Comparison of ENCODE assay signal across 9 mouse cellular contexts in genomic region chr5:129942073-129942939, GRCm38 (mm10). TPM values are rescaled to one million over a fixed set of nuclear protein-coding genes. Genes with fewer than 3 reads are reported as not detected.
DNase-seq lines count a peak whose midpoint lies in the region; ATAC-seq and TF ChIP-seq lines count a peak whose summit lies in the region.
"Not testable (repeated sequence)": the region's sequence is repeated elsewhere in the genome, so short reads cannot be mapped to it uniquely, and the experiment has no call there.
"Had no signal": no experiment of that assay in that cellular context is flagged by ENCODE, and none has a peak within 500 bp of the region (broad histone marks: within the 10 kb centered on the region; RNA-seq: fewer than 3 reads in every experiment).

No protein-coding gene starts in this region.

- ATAC-seq in embryonic facial prominence, embryonic 15.5 days (ENCODE audit: insufficient number of reproducible peaks, low FRiP score, low TSS enrichment, low read depth) = peak; percentile 22; the same call in 1 of the 2 replicates
- peak; percentile 38 for ATAC-seq in limb, embryonic 13.5 days (ENCODE audit: low FRiP score, low read depth)
- ATAC-seq in midbrain, embryonic 13.5 days = peak; percentile 87

- peak overlapping the region; percentile 72 for H3K4me2 ChIP-seq in embryonic facial prominence, embryonic 15.5 days (replicated peaks)
- H3K4me2 ChIP-seq in limb, embryonic 13.5 days (replicated peaks) = peak overlapping the region; percentile 86
- peak overlapping the region; percentile 78 for H3K4me2 ChIP-seq in midbrain, embryonic 13.5 days (replicated peaks)

- H3K36me3 ChIP-seq in embryonic facial prominence, embryonic 15.5 days; kidney, adult 2 months (ENCODE audit: control insufficient read depth, insufficient read depth, low read length); limb, embryonic 13.5 days: not testable (repeated sequence)
- H3K36me3 ChIP-seq in midbrain, embryonic 13.5 days = peaks cover 12% of the 10 kb centered on the region; the same call in 1 of the 2 replicates

- not testable (repeated sequence) for TF ChIP-seq POLR2A in kidney, adult 2 months (IDR thresholded peaks at IDR 0.05; ENCODE audit: low read depth, low read length)

- not testable (repeated sequence) for H3K27me3 ChIP-seq in embryonic facial prominence, embryonic 15.5 days; kidney, adult 2 months (replicated peaks; ENCODE audit: control insufficient read depth, insufficient read depth, low read length); limb, embryonic 13.5 days; midbrain, embryonic 13.5 days

- not testable (repeated sequence) for TF ChIP-seq CTCF in kidney, adult 2 months (conservative IDR thresholded peaks at IDR 0.05; ENCODE audit: insufficient read depth, insufficient read length, low read depth, low read length)

- peak overlapping the region; percentile 69; the same call in 1 of the 2 replicates for H3K27ac ChIP-seq in embryonic facial prominence, embryonic 15.5 days (replicated peaks)
- not testable (repeated sequence) for H3K27ac ChIP-seq in kidney, adult 2 months (ENCODE audit: insufficient read depth, low read depth, low read length)
- peak overlapping the region; percentile 52; the same call in 1 of the 2 replicates for H3K27ac ChIP-seq in limb, embryonic 13.5 days
- H3K27ac ChIP-seq in midbrain, embryonic 13.5 days = peak overlapping the region; percentile 73

- H3K4me1 ChIP-seq in embryonic facial prominence, embryonic 15.5 days; kidney, adult 2 months (ENCODE audit: control insufficient read depth, insufficient read depth, low read length): not testable (repeated sequence)
- H3K4me1 ChIP-seq in limb, embryonic 13.5 days = peaks cover 10% of the 10 kb centered on the region
- peaks cover 11% of the 10 kb centered on the region for H3K4me1 ChIP-seq in midbrain, embryonic 13.5 days (replicated peaks)

- peak overlapping the region; percentile 93 for H3K4me3 ChIP-seq in embryonic facial prominence, embryonic 15.5 days (replicated peaks)
- peak overlapping the region; percentile 77 for H3K4me3 ChIP-seq in kidney, adult 2 months (ENCODE audit: insufficient read depth, low read depth, low read length)
- H3K4me3 ChIP-seq in limb, embryonic 13.5 days = peak overlapping the region; percentile 94
- H3K4me3 ChIP-seq in midbrain, embryonic 13.5 days (replicated peaks) = peak overlapping the region; percentile 68

- peak overlapping the region; percentile 85 for H3K9ac ChIP-seq in embryonic facial prominence, embryonic 15.5 days
- H3K9ac ChIP-seq in limb, embryonic 13.5 days = peak overlapping the region; percentile 94
- peak overlapping the region; percentile 83 for H3K9ac ChIP-seq in midbrain, embryonic 13.5 days (replicated peaks)

- peak; percentile 68 for DNase-seq in A20 (ENCODE audit: low read depth, low spot score)
- peak; percentile 13 to 31 for DNase-seq in adrenal gland, postnatal 4 days (ENCODE audit: low spot score in 2 of 2)
- DNase-seq in heart, adult 9 months (ENCODE audit: low spot score in 2 of 2) = peak; percentile 26 to 44
- peak; percentile 20 for DNase-seq in kidney, adult 2 months
- peak; percentile 41 to 46 for DNase-seq in spleen, adult 18-20 months

- under 1% methylated on average over 40 of the region's 82 CpGs for WGBS in embryonic facial prominence, embryonic 15.5 days
- WGBS in kidney, adult 2 months = under 1% methylated on average over 53 of the region's 82 CpGs
- under 1% methylated on average over 42 of the region's 82 CpGs for WGBS in limb, embryonic 13.5 days
- WGBS in midbrain, embryonic 13.5 days = 0% methylated on average over 42 of the region's 82 CpGs

- not testable (repeated sequence) for H3K9me3 ChIP-seq in embryonic facial prominence, embryonic 15.5 days (replicated peaks); limb, embryonic 13.5 days; midbrain, embryonic 13.5 days

RNA-seq across cellular contexts. Expression of gene Vkorc1l1, which starts 0.5 kb away (rescaled TPM):
- total RNA-seq in adrenal gland, postnatal 4 days (2021) = 10 to 100 TPM; 28.0 to 31.6 TPM
- 24.8 and 24.9 TPM in 2 replicates for polyA plus RNA-seq in embryonic facial prominence, embryonic 15.5 days (2015; fragmentation: Nextera tagmentation; extraction: Ambion mirVana)
- 14.8 and 19.3 TPM in 2 replicates for polyA plus RNA-seq in kidney, adult 2 months (2012; rRNA removed)
- 26.9 and 28.7 TPM in 2 replicates for polyA plus RNA-seq in limb, embryonic 13.5 days (2015; fragmentation: Nextera tagmentation; extraction: Ambion mirVana)
- polyA plus RNA-seq in midbrain, embryonic 13.5 days (2015; fragmentation: Nextera tagmentation; extraction: Ambion mirVana) = 26.7 and 31.1 TPM in 2 replicates

RNA-seq across cellular contexts. Expression of gene Nupr1l, which starts 34.0 kb away (rescaled TPM):
- 1 to 10 TPM; 4.8 to 5.5 TPM for total RNA-seq in adrenal gland, postnatal 4 days (2021)
- 3.6 and 4.7 TPM in 2 replicates for polyA plus RNA-seq in embryonic facial prominence, embryonic 15.5 days (2015; fragmentation: Nextera tagmentation; extraction: Ambion mirVana)
- polyA plus RNA-seq in kidney, adult 2 months (2012; rRNA removed) = 5.7 and 7.4 TPM in 2 replicates
- polyA plus RNA-seq in limb, embryonic 13.5 days (2015; fragmentation: Nextera tagmentation; extraction: Ambion mirVana) = 4.9 and 5.1 TPM in 2 replicates
- polyA plus RNA-seq in midbrain, embryonic 13.5 days (2015; fragmentation: Nextera tagmentation; extraction: Ambion mirVana) = 6.3 and 7.2 TPM in 2 replicates

RNA-seq across cellular contexts. Expression of gene Phkg1, which starts 44.0 kb away (rescaled TPM):
- 1 to 10 TPM; 3.7 to 4.2 TPM for total RNA-seq in adrenal gland, postnatal 4 days (2021)
- polyA plus RNA-seq in embryonic facial prominence, embryonic 15.5 days (2015; fragmentation: Nextera tagmentation; extraction: Ambion mirVana) = 0.37 and 0.41 TPM in 2 replicates
- 3.2 and 3.7 TPM in 2 replicates for polyA plus RNA-seq in kidney, adult 2 months (2012; rRNA removed)
- 0.32 and 0.36 TPM in 2 replicates for polyA plus RNA-seq in limb, embryonic 13.5 days (2015; fragmentation: Nextera tagmentation; extraction: Ambion mirVana)
- polyA plus RNA-seq in midbrain, embryonic 13.5 days (2015; fragmentation: Nextera tagmentation; extraction: Ambion mirVana) = 0.46 and 0.81 TPM in 2 replicates
- total RNA-seq: monocyte, adult 5-6 weeks had no signal

RNA-seq across cellular contexts. Expression of gene Zbed5, which starts 46.8 kb away (rescaled TPM):
- total RNA-seq in adrenal gland, postnatal 4 days (2021) = 1 to 10 TPM; 2.9 to 3.1 TPM
- 5.8 and 5.9 TPM in 2 replicates for polyA plus RNA-seq in embryonic facial prominence, embryonic 15.5 days (2015; fragmentation: Nextera tagmentation; extraction: Ambion mirVana)
- 0.54 and 0.61 TPM in 2 replicates for polyA plus RNA-seq in kidney, adult 2 months (2012; rRNA removed)
- 9.8 and 10.4 TPM in 2 replicates for polyA plus RNA-seq in limb, embryonic 13.5 days (2015; fragmentation: Nextera tagmentation; extraction: Ambion mirVana)
- 14.7 and 16.4 TPM in 2 replicates for polyA plus RNA-seq in midbrain, embryonic 13.5 days (2015; fragmentation: Nextera tagmentation; extraction: Ambion mirVana)
- total RNA-seq: monocyte, adult 5-6 weeks had no signal

RNA-seq across cellular contexts. Expression of gene Chchd2, which starts 55.0 kb away (rescaled TPM):
- total RNA-seq in adrenal gland, postnatal 4 days (2021) = 100 to 1,000 TPM; 579 to 625 TPM
- 806 and 868 TPM in 2 replicates for polyA plus RNA-seq in embryonic facial prominence, embryonic 15.5 days (2015; fragmentation: Nextera tagmentation; extraction: Ambion mirVana)
- 1,042 and 1,503 TPM in 2 replicates for polyA plus RNA-seq in kidney, adult 2 months (2012; rRNA removed)
- polyA plus RNA-seq in limb, embryonic 13.5 days (2015; fragmentation: Nextera tagmentation; extraction: Ambion mirVana) = 951 and 990 TPM in 2 replicates
- polyA plus RNA-seq in midbrain, embryonic 13.5 days (2015; fragmentation: Nextera tagmentation; extraction: Ambion mirVana) = 897 and 927 TPM in 2 replicates

Comparison
In these comparisons a context has a peak if more than half of its experiments do, and no peak if none do; other contexts are left out.
1. ATAC-seq: peak in every context shown above with its lines; median percentile 87 in midbrain, embryonic 13.5 days; 38 in limb, embryonic 13.5 days; 22 in embryonic facial prominence, embryonic 15.5 days.